Mouse (Mus musculus) heart, postnatal 36 days (tissue): ENCODE measurements around the gene Abcc12. TPM values are rescaled to one million over a fixed set of nuclear protein-coding genes. Genes with fewer than 3 reads are reported as not detected.

Source experiments
- DNase-seq, 2 experiments: peaks; one replicate each; pipeline ENCODE4 v3.0.0; 2021 to 2022
- intact Hi-C: fragments of 180-260 bp; cut with DNase I; formaldehyde crosslinking; loops from one replicate; pipeline ENCODE4 v1.15.1; 2025
- total RNA-seq, 2 experiments: library from RNA; stranded (reverse); gene quantifications; 2 replicates each; pipeline ENCODE4 v1.2.3; 2021

Abcc12 gene
- not detected for total RNA-seq

- DNase-seq = no peak
- intact Hi-C loops = no loop called here
Measured at GRCm38 (mm10) chr8:86580458-86580857, at the start of gene Abcc12. Gene Abcc12, minus strand, starts transcription at chr8:86580686.

- intact Hi-C loops = no loop called here
Measured at GRCm38 (mm10) chr8:86630212-86630611, 49.7 kb upstream of the Abcc12 start.

DNA sequence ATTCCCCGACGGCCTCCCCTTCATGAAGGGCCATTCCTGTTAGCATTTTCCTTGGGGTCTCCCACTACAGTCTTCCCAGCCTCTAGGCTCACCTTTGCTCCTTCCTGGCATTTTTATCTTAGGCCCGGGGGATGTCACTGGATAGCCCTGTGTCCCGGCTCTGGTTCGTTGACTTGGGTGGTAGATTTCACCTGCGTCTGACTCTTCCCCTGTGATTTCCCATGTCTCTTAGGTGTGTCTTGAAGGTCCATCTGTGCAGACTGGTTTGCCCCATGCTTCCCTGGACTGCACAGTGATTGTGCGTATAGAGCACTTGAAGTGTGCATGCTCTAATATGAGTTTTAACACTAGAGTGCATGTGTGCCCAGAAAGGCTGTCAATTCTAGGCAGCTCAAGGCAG, 44.4 kb upstream of the Abcc12 start:
- peak in 1 of 2 experiments; percentile 6 for DNase-seq
- intact Hi-C loops = loop anchor here (5.0 kb wide), 1 partner anchor 1768 kb away; the partner anchor contains the start of gene Farsa

More at GRCm38 (mm10) chr8:86630212-86630611, 49.7 kb upstream of the Abcc12 start:
- no peak for DNase-seq

- intact Hi-C loops = loop anchor here (5.0 kb wide), 1 partner anchor 1767 kb away; the partner anchor contains the start of gene Farsa
- DNase-seq = peak; percentile 97 to 98
Measured at GRCm38 (mm10) chr8:86623911-86624731, 43.6 kb upstream of the Abcc12 start, which contains the start of gene Lonp2. Gene Lonp2, plus strand, starts transcription at chr8:86624043.

DNA sequence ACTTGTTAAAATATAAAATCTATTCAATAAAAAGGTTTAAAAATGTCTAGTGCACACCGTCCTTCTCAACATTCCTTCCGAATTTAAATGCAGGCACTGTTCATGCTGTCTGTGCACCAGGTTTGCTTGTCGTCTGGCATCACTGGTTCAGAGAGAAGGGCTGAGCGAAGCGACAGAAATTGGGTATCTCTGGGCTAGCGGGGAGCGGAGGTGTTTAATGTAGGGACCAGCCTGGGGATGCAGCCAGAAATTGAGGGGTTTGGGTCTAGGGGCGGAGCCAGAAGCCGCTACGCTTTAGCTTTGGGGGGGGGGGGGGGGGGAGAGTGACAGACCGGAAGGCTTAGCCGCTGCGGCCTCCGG, 43.0 kb upstream of the Abcc12 start:
- no peak for DNase-seq
- intact Hi-C loops = loop anchor here (5.0 kb wide), 1 partner anchor 1766 kb away; the partner anchor contains the start of gene Farsa

DNA sequence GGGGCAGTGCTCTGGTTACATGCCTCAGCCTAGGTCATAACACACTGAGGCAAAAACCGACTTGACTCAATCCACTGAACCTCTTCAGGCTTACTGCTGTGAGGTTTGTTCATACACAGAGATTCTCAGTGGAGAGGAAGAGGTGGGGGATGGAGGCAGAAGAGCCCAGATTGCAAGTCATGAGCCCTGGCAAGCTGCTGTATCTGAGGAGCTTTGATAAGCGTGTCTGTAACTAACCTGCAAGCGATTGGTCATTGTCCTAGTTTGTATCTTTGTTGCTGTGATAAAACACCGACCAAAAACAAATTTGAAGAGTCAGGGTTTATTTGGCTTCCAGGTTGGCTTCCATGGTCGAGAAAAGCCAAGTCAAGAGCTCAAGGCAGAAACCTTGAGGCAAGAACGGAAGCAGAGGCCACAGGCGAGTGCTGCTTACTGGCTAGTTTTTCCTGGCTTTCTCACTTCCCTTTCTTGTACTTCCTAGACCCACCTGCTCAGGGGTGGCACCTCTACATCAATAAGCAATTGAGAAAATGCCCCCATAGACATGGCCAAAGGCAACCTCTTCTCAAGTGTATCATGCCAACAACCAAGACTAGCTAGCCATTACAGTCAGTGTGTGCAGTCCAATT, 37.4 kb upstream of the Abcc12 start:
- intact Hi-C loops = no loop called here
- DNase-seq = no peak

DNA sequence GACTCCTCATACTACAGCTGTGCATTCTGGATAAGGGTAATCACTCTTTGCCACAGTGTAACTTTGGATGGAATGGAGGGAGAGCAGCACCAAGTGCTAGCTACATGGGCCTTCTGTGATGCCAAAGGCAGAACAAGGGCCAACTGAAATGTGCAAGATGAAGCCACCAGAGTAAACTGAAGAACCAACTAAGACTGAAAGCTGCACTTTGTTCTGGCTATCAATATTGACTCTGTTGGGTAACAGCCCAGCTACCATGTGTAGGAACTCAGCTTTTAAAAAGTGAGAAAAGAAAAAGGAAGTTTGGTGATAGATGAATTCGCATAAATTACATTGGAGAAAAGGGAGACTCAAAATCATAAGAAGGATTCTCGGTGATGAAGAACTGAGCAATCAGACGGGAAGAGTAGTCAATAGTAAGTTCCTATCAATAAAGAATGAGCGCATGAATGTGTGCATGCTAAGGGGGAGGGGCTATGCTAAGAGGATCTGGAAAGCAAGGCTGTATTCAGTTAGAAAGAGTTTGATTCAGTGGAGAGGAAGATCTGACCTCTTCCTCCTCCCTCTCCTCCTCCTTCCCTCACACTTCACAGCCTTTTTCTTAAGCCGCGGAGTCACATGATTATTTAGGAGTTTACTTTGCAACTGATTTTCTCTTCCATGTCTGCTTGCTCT, 34.7 kb upstream of the Abcc12 start:
- no peak for DNase-seq
- intact Hi-C loops = no loop called here

DNA sequence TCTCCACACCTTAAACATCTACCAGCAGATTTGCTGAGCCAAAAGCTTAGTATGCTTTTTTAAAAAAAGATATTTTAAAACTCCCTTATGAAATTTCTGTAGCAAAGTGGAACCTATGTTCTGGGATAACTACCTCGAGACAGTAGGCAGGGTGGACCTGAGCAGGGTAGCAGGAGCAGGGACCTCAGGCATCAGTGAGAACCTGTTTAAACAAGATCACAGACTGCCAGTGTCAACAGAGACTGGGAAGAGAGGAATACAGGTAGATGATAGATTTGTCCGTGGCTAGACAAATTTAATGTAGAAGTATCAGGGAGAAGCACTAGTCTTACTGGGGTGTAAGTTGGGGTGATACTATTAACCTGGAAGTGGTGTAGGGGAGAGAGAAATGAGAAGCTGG, 33.3 kb upstream of the Abcc12 start:
- intact Hi-C loops = no loop called here
- no peak for DNase-seq

GRCm38 (mm10) chr8:86604676-86605075, 24.2 kb upstream of the Abcc12 start:
- no peak for DNase-seq
- intact Hi-C loops = no loop called here

GRCm38 (mm10) chr8:86603174-86603573, 22.7 kb upstream of the Abcc12 start:
- intact Hi-C loops = no loop called here

DNA sequence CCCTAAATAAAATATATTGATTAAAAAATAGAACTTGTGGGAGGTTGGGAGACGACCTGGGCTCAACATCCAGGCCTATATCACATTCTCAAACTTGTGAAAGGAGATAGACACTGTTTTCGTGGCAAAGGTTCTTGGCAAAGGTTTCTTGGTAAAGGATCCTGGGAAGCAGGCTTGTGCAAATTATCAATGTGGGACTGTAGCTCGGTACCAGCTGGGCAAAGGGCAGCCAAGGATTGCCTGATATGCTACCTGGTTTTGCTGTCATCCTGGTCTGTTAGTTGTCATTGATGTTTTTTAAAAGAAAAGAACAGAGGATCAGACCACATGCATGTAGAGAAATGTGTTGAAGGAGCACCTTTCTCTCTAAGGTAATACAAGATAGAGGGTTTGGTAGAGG, 19.8 kb upstream of the Abcc12 start:
- intact Hi-C loops = no loop called here
- DNase-seq = no peak

More at GRCm38 (mm10) chr8:86603174-86603573, 22.7 kb upstream of the Abcc12 start:
- no peak for DNase-seq

DNA sequence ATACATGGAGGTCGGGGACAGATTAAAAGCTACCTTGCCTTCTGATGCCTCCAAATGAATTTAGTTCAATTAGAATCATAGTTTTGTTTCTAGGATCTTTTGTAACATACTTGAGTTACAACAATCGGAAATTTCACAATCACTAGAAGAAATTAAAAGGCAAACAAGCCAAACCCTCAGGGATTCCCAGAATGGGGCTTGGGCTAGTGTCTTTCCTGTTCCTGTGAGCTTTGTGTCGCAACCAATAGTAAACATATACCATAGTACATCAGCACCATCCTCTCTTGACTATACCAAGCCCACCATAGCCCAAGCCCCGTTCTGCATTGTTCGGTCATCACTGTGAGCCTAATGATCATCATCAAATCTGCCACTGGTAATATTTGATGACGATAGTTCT, 18.8 kb upstream of the Abcc12 start:
- DNase-seq = no peak
- intact Hi-C loops = no loop called here

DNA sequence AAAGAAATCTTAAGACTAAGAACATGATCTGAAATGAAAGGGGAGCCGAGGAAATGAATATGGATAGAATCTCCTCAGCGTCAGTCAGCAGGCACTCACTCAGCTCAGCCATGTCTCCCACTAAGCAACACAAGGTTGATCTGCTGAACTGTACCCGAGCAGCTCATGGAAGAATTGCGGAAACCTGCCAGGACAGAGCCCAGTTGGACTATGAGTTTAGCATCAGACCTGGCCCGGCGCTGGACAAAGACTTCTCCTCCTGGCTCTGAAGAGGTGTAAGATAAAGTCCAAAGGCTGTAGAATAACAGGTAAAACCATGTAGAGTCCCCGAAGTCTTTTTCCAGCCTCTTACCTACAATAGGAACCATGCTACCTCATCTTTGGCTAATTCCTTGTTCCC, 17.2 kb upstream of the Abcc12 start:
- no peak for DNase-seq
- intact Hi-C loops = no loop called here

DNA sequence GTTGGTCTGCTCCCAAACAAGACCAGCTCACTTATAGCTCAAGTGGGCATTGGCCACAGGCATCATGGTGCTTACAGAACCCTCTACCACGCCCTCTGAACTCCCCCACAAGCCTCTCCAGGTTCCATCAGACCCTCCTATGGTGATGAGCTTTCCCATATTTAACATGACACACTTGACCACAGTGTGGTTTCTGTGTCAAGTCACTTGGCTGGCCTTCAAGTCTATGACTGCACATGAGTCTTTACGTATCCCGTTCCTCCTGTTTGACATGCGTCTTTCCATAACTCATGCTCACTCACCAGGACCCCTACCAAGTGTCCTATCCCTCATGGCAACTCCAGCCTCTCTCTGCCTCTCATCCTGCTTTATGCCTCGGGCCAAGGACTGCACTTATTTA, 15.2 kb upstream of the Abcc12 start:
- DNase-seq = no peak
- intact Hi-C loops = no loop called here

DNA sequence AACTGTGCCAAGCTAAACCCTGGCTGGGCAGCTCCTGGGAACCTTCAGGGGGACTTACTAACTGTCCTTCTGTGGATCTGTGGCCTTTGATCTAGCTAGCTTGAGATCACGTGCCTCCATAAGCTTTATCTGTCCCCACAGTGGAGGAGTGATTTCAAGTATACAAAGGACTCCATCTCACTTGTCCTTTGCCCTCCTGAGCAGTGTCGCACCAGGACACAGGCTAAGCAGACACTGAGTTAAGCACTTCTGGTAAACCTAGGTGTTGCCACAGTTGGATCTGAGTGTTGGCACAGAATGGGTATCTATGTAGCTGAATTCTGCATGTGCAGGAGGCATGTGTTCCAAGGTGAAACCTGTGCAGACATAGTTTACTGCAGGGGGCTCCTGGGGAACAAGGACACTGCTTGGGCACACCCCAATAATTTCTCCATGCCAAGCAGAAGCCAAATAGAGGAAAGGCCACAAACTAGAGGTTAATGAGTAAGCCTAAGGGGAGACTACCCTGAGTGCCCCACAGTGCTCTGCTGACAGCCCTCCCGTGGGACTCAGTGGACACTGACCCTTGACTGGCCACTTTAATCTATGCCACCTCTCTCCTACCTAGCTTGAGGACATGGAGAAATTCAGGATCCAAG, 13.8 kb upstream of the Abcc12 start:
- intact Hi-C loops = no loop called here
- no peak for DNase-seq

- DNase-seq = no peak
- intact Hi-C loops = no loop called here
Measured at GRCm38 (mm10) chr8:86593099-86593498, 12.6 kb upstream of the Abcc12 start.

- intact Hi-C loops = loop anchor here (5.0 kb wide), 1 partner anchor 1131 kb away; no protein-coding TSS in a partner anchor
- no peak for DNase-seq
Measured at GRCm38 (mm10) chr8:86588338-86588737, 7.9 kb upstream of the Abcc12 start.

DNA sequence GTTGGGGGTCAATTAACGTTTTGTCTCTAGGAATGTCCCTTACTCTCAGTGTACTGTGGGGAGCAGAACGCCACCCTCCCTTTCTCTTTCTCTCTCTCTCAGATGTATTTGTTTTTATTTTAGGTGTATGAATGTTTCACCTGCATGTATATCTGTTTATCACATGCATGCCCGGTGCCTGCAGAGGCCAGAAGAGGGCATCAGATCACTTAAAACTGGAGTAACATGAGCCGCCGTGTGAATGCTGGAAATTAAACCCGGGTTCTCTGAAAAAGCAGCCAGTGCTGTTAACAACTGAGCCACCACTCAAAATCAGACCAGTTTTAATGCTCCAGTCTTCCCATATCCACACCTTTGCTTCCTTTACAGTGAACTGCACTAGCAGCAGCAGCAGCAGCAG, 6.2 kb upstream of the Abcc12 start:
- intact Hi-C loops = loop anchor here (5.0 kb wide), 1 partner anchor 1129 kb away; no protein-coding TSS in a partner anchor

DNA sequence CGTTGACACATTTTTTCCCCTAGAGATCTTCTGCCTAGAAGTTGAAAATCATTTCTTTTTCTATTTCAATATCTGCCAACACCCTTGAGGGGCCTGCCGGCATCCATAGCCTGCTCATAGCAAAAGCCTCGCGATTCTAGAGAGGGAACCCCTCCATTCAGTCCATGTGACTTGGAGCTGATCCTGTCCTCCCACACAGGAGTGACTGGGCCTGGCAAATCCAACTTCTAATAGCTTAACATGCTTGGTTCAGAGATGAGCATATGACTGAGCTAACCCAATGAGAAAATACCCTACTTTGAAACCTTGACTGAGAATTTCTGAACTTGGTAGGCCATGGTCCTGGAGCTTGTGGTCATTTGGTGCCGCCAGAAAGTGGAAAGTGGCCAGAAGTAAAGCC, 5.6 kb upstream of the Abcc12 start:
- intact Hi-C loops = loop anchor here (5.0 kb wide), 1 partner anchor 1129 kb away; no protein-coding TSS in a partner anchor
- no peak for DNase-seq

More for the DNA sequence above, 6.2 kb upstream of the Abcc12 start:
- no peak for DNase-seq

DNA sequence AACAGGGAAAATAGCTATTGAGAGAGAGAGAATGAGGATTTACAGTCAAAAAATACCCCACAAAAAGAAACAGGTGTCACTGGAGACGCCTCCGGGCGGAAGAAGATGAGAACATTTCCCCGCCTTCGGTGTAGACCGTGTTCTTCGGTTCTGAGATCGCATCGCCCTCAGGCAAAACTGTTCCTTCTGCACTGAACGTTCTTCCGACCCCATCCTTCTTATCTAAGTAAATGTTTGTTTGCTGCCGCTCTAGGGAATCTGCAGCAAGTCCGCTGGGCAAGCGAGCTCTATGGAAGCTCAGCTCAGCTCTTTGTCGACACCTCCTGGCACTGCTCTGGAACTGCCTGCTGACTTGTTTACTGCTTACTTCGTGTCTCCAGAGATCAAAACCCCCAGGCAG, 5.0 kb upstream of the Abcc12 start:
- intact Hi-C loops = loop anchor here (1.0 to 5.0 kb wide), 6 partner anchors 49 to 1128 kb away; no protein-coding TSS in a partner anchor
- DNase-seq = peak; percentile 72 to 73
